Mouse (Mus musculus): ENCODE measurements around the gene Stx11.
A peak's percentile ranks its signal among the peaks of the same experiment; 100 is the strongest.

Gene Stx11

DNA sequence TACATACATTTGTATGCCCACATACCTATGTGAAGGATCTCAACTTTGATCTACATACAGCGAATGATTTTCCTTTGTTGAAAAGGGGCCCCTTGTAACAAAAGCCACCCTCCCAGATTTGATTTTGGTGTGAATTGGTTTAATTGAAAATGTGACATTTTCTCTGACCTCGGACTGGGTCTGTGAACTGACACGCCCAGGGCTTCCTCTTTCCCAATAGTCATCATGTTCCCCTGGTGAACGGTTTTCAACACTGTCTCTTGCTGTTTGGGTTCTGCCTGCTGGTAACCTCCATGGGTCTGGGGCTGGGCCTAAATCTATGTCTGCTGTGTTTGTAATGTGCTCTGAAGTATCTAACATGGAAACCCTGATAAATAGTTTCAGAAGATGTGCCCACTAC lies 6.8 kb downstream of the Stx11 start:
- DNase-seq (ENCODE audit: low spot score), result no peak

DNA sequence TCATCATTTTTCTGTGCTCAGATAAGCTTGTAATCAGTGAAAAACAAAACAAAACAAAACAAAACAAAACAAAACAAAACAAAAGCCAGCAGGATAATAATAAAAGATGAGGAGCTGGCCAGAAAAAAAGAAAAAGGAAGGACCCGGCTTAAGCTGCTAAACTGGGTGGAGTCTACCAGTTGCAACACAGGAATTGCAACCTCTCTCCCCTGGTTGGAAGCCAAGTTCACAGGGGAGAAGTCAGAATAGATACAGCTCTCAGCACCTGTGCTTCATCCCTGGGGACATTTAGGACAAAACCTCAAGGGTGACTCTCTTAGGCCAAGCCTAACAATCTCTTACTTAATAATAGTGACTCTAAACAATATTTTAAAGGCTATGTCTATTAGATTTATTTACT lies 8.3 kb downstream of the Stx11 start:
- DNase-seq (ENCODE audit: low spot score), result no peak

DNA sequence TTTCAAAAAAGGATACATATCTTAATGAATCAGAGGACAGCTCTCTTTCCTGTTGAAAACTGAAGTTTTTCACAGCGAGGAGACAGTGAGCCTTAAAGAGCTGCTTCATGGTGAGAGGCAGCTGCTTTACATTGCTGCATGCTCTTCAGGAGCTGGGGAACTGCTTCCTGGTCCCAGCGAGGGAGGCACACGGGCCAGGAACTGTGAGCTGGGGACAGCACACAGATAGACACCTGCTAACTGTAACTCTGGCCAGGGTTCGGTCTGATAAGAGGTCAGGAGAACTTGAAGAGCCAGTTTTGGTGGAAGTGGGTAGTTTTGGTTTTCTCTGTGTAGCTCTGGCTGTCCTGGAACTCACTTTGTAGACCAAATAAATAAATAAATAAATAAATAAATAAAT lies 12.7 kb downstream of the Stx11 start:
- DNase-seq (ENCODE audit: low spot score), result peak; percentile 72

DNA sequence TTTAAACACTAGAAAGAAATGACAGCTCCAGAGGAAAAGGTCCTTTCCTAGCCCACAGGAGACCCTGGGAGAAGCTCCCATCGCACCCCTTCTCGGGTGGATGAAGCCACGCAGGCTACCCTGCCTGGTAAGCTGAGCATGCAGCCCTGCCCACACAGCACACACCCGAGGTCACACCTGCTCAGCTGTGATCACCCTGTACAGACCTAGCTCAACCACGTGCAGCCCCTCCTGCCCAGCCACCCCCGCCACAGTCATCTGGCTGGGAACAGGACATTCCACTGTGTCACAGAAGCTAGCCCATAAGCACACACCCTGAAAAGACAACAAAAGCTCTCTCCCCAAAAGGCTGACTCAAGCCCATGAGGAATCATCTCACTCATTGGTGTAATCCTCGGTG lies 14.8 kb downstream of the Stx11 start:
- DNase-seq (ENCODE audit: low spot score), result no peak

GRCm38 (mm10) chr10:12947606-12948005 lies 16.5 kb downstream of the Stx11 start:
- DNase-seq (ENCODE audit: low spot score), result no peak

DNA sequence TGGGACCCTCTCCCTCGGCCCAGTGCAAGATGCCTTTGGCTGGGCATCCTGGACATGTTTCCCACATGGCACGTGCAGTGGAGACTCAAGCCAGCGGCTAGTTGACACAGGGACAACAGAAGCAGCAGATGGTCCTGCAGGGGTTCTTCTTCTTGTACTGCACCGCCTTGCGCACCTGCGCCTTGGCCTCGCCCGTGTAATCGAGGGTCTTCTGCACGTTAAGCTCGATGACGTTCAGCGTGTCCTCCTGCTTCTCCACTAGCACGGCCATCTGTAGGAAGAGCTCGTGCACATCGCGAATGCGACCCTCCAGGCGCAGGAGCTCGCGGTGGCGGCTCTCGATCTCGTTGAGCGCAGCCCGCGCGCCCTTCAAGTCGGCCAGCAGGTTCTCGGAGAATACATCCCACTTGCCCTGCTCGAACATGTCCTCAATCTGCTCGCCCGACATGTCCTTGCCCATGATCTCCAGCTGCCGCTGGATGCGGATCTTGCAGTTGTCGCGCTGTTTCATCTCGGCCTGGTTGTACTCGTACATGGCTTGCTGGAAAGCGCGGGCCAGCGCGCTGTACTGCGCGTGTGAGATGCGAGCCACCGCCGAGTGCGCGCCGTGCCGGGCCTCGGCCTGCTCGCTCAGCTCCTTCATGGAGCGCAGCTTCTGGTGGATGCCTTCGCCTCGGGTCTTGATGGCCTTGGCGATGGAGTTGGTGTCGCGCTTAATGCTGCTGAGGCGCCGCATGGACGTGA lies 22.9 kb downstream of the Stx11 start:
- DNase-seq (ENCODE audit: low spot score), result no peak

DNA sequence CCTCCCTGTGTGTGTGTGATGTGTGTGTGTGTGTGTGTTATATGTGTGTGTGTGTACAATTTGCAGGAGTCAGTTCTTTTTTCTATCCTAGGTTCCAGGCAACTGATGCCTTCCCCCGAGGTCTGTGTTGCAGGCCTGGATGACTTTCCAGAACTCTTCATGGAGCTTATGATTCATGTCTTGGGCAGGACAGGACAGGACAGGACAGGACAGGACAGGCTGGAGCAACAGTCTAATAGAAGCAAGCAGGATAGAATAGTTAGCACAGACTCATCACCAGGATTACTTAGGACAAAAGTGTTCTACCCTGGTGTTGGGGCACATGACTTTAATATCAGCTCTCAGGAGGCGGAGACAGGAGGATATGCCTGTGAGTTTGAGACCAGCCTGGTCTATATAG lies 25.3 kb downstream of the Stx11 start:
- no peak for DNase-seq (ENCODE audit: low spot score)

DNA sequence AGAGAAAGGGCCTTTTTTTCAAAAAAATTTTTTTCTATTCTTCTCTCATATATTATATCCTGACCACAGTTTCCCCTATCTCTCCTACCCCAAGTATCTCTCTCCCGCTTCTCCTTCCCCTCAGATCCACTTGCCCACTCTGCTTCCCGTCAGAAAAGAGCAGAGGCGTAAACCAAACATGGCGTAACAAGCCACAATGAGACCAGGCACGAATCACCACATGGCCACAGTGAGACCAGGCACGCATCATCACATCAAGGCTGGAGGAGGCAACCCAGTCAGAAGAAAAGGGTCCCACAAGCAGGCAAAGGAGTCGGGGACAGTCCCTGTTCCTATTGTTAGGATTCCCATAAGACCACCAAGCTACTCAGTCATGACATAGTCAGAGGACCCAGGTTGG lies 28.0 kb downstream of the Stx11 start:
- no peak for DNase-seq (ENCODE audit: low spot score)

DNA sequence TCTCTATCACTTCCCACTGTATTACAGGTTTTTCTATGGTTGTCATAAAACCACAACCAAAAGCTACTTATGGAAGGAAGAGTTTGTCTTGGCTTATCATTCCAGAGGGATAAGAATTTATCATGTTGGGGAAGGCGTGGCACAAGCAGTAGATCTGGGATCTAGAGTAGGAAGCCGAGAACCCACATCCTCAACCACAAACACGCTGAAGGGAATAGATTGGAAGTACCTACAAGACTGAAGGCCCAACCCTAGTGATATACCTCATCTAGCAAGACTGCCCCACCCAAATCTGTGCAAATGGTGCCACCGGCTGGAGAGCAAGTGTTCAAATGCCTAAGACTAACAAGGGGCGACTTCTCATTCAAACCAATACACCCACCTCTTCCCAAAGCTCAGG lies 28.5 kb downstream of the Stx11 start:
- DNase-seq (ENCODE audit: low spot score), result no peak

DNA sequence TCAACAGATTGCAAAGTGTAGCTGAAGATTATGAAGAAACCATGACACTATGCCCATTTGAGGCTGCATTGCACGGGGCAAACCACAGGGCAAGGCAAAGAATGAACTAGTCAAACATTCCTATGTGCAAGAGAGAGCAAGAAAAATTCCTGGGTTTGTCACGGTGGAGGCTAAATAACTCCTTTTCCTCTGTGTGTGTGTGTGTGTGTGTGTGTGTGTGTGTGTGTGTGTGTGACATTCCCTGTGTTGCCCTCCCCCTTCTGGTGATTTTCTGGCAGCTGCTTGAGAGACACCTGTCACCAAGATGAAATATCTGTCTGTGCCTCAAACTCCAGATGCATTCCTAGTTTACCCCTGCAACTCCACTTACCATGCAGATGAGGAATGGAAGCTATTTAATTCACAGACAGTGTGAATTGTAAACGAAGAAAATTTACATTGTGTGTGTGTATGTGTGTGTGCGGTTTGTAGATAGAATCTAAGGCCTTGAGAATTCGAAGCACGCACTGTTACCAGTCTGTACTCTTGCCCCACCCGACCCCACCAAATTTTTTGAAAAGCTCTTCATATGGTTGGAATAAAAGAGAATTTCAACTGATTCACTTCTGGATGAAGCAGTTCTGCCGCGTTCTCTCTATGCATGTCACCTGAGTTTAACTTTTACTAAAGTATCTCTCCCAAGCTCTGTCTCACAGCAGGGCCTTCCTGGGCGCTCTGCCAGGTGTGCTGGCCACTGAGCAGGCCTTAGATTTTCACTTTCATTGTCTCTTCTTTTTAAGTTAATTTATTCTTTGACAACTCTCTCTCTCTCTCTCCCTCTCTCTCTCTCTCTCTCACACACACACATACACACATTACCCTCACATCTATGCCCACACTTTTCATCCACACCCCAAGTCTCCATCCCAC lies 32.4 kb downstream of the Stx11 start:
- DNase-seq (ENCODE audit: low spot score), result no peak

- DNase-seq (ENCODE audit: low spot score), result no peak
These were observed 33.7 kb downstream of the Stx11 start for GRCm38 (mm10) chr10:12930351-12930905.

GRCm38 (mm10) chr10:12929857-12930174 lies 34.3 kb downstream of the Stx11 start:
- no peak for DNase-seq (ENCODE audit: low spot score)

DNA sequence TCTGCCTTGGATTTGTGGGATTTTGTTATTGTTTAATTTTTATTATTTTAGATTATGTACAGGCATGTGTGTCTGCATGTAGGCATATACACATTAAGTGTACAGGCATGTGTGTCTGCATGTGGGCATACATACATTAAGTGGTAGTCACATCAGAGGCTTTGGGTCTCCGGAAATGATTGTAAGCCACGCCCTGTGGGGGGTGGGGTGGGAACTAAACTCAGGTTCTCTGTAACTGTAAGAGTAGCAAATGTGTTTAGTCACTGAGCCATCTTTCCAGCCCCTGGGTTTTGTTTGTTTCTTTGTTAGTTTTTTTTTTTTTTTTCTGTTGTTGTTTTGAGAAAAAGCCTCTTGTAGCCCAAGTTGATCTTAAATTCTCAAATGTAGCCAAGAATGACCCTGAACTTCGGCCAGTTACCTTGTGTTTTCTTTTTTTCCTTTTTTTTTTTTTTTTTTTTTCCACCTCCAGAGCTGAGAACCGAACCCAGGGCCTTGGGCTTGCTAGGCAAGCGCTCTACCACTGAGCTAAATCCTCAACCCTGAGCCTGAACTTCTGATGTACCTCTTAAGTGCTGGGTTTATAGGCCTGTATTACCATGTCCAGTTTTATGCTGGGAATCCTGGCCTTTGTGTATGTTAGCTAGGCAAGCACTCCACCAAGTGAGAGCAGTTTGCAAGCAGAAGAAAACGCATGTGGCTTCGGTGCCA lies 34.8 kb downstream of the Stx11 start:
- no peak for DNase-seq (ENCODE audit: low spot score)

DNA sequence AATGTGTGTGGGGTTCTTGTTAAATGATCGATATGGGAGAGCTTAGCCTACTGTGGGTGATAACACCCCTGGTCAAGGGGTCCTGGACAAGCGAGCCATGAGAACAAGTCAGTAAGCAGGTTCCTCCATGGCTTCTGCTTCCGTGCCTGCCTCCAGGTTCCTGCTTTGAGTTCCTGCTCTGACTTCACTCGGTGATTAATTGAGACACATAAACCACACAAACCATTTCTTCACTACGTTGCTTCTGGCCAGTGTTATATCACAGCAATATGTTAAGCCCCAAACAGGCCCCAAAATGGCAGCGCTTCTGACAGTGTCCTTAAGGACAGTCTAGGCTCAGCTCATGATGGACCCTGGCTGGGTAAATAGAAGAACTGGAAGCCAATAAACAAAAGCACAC lies 35.9 kb downstream of the Stx11 start:
- no peak for DNase-seq (ENCODE audit: low spot score)

DNA sequence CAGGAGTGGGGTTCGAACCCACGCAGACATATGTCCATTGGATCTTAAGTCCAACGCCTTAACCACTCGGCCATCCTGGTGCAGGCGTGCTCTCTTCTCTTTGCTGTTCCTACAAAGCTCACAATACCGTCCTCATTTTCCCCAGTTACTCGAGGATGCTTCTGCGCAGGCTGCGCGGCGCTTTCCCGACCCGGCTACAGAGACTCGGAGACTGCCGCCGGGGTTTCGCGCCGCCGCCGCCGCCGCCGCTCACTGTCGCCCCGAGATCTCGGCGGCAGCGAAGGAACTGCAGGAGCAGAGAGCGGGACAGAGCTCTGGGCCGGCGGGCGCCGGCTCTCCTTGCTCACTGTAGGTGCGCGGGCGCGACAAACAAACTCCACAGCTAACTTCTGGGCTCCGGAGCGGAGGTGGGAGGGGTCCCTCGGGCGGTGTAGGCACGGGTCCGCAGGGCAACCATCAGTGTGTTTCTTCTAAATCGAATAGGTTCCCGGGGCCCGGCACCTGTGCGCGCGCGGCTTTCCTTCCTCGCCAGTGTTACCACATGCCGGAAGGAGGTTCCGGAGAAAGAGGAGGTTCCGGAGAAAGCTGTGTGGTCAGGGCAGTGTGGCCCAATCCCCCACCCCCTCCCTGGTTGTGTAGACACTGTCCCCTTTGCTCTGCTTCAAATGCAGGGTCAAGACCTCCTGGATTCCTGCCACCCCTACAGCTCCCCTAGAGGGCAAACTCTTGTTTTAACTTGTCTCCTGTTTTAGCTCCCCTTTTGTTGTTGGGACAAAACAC lies 41.3 kb downstream of the Stx11 start:
- peak; percentile 96 for DNase-seq (ENCODE audit: low spot score)

DNA sequence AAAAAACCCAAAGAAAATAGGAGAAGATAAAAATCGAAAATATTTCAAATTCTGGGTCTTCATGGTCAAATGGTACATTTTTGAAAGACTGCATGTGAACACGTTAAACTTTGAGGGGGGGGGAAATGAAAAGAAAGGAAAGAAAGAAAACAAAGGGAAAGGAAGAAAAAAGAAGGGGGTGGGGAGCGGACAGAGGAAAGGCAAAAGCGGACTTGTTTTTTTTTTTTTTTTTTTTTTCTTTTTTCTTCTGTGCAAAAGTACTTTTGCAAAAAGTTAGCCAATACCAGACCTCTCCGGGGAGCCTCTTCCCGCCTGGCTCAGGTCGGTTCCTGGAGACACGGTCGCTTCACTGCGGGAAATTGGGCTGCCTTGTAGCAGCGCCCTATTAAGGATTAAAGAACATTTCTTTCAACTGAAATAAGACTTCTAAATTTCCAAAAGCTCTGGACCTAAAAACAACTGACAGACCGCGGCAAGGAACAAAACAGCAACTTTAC lies 42.0 kb downstream of the Stx11 start:
- no peak for DNase-seq (ENCODE audit: low spot score)

DNA sequence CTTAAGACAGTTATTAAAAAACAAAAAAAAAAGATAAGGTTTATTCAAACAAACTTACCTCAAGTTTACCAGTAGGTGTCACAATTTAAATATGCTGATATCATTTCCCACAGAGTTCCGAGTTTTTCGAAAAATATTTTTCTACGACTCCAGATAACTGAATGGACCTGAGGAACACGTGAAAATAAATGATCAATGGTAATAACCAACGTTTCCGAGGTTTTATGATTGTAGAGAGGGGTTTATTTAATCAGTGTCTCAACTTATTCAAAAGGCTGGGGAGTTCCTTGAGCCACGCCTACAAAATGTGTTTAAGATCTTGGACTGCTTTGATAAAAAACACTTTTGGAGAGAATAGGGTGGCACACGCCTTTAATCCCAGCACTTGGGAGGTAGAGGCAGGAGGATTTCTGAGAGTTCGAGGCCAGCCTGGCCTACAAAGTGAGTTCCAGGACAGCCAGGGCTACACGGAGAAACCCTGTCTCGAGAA lies 42.5 kb downstream of the Stx11 start:
- DNase-seq (ENCODE audit: low spot score), result peak; percentile 59

DNA sequence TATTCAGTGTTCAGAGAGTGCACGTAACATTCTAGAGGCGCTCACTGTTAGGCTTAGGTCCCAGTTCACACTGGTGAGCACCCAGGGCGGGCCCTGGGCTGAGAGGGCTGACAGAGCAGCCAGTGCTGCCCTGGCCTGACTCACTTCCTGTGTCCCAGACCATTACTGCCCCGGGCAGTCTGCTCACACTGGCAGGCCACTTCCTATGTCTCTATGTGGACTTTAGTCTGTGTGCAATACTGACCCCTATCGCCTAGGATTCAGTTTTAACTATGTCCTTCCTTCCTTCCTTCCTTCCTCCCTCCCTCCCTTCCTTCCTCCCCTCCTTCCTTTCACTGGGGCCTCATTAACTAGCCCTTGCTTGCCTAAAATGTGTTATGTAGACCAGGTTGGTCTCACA lies 44.8 kb downstream of the Stx11 start:
- DNase-seq (ENCODE audit: low spot score), result no peak

- no peak for DNase-seq (ENCODE audit: low spot score)
These were observed 46.5 kb downstream of the Stx11 start for GRCm38 (mm10) chr10:12917626-12918025.

- DNase-seq (ENCODE audit: low spot score), result no peak
These were observed 47.7 kb downstream of the Stx11 start for GRCm38 (mm10) chr10:12916376-12916775.

DNA sequence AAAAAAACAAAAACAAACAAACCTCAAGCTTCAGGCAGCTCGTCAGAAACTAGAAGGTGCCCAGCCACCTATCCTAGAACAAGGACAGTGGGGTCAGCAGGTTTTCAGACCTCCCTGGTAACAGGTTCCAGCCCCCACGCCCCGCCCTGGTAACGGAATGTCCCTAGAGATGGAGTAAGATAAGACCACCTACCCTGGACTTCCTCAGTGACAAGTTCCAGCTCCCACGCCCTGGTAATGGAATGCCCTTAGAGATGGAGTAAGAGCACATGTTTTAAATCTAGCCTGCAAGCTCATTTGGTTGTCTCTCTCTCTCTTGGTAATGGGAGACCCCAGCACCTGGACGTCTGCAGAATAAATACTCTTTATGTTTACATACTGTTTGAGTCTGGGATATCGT lies 48.3 kb downstream of the Stx11 start:
- no peak for DNase-seq (ENCODE audit: low spot score)

Measured in c-Kit-positive CD71-positive TER-119-positive erythroid progenitor cells, embryonic 14.5 days (primary cell).